Mouse (Mus musculus): ENCODE results near the gene Insrr. TPM values are rescaled to one million over a fixed set of nuclear protein-coding genes. Genes with fewer than 3 reads are reported as not detected.

The Insrr gene
- polyA plus RNA-seq (2014; fragmentation: Illumina TruSeq; extraction: RNeasy Lipid Tissue Mini Kit (QIAGEN cat#74804); ENCODE audit: low read depth, low replicate concordance) = 2.8 TPM

GRCm38 (mm10) chr3:87796736-87797334, at the start of gene Insrr:
Gene Insrr (plus strand): TSS chr3:87796951.

GRCm38 (mm10) chr3:87748431-87748830, 48.3 kb upstream of the Insrr start, which contains the start of gene Lrrc71:
Gene Lrrc71 (minus strand): TSS chr3:87748625.

GRCm38 (mm10) chr3:87794922-87795325, 1.8 kb upstream of the Insrr start, which contains the start of gene Ntrk1:
Gene Ntrk1 (minus strand): TSS chr3:87795162.

GRCm38 (mm10) chr3:87824206-87824605, 27.5 kb downstream of the Insrr start, which contains the start of gene Pear1:
Gene Pear1 (minus strand): TSS chr3:87824306.

GRCm38 (mm10) chr3:87846650-87847110, 49.9 kb downstream of the Insrr start, which contains the start of gene Sh2d2a:
Gene Sh2d2a (plus strand): TSS chr3:87846755.

Other genes with a start within 250 kb of the Insrr start
- 21.8 TPM for gene Arhgef11, start 179.4 kb upstream of the Insrr start, polyA plus RNA-seq (2014; fragmentation: Illumina TruSeq; extraction: RNeasy Lipid Tissue Mini Kit (QIAGEN cat#74804); ENCODE audit: low read depth, low replicate concordance)
- gene Lrrc71, start 48.3 kb upstream of the Insrr start, polyA plus RNA-seq (2014; fragmentation: Illumina TruSeq; extraction: RNeasy Lipid Tissue Mini Kit (QIAGEN cat#74804); ENCODE audit: low read depth, low replicate concordance) = 6.5 TPM
- gene Ntrk1, start 1.8 kb upstream of the Insrr start, polyA plus RNA-seq (2014; fragmentation: Illumina TruSeq; extraction: RNeasy Lipid Tissue Mini Kit (QIAGEN cat#74804); ENCODE audit: low read depth, low replicate concordance) = 1.3 TPM
- gene Pear1, start 27.4 kb downstream of the Insrr start, polyA plus RNA-seq (2014; fragmentation: Illumina TruSeq; extraction: RNeasy Lipid Tissue Mini Kit (QIAGEN cat#74804); ENCODE audit: low read depth, low replicate concordance) = 39.1 TPM
- 0.55 TPM for gene Sh2d2a, start 49.8 kb downstream of the Insrr start, polyA plus RNA-seq (2014; fragmentation: Illumina TruSeq; extraction: RNeasy Lipid Tissue Mini Kit (QIAGEN cat#74804); ENCODE audit: low read depth, low replicate concordance)
- gene Prcc, start 88.7 kb downstream of the Insrr start, polyA plus RNA-seq (2014; fragmentation: Illumina TruSeq; extraction: RNeasy Lipid Tissue Mini Kit (QIAGEN cat#74804); ENCODE audit: low read depth, low replicate concordance) = 24.2 TPM
- gene Hdgf, start 109.4 kb downstream of the Insrr start, polyA plus RNA-seq (2014; fragmentation: Illumina TruSeq; extraction: RNeasy Lipid Tissue Mini Kit (QIAGEN cat#74804); ENCODE audit: low read depth, low replicate concordance) = 132 TPM
- gene Mrpl24, start 122.6 kb downstream of the Insrr start, polyA plus RNA-seq (2014; fragmentation: Illumina TruSeq; extraction: RNeasy Lipid Tissue Mini Kit (QIAGEN cat#74804); ENCODE audit: low read depth, low replicate concordance) = 115 TPM
- gene Isg20l2, start 133.4 kb downstream of the Insrr start, polyA plus RNA-seq (2014; fragmentation: Illumina TruSeq; extraction: RNeasy Lipid Tissue Mini Kit (QIAGEN cat#74804); ENCODE audit: low read depth, low replicate concordance) = 15.9 TPM
- 19.1 TPM for gene Rrnad1, start 133.8 kb downstream of the Insrr start, polyA plus RNA-seq (2014; fragmentation: Illumina TruSeq; extraction: RNeasy Lipid Tissue Mini Kit (QIAGEN cat#74804); ENCODE audit: low read depth, low replicate concordance)
- gene Crabp2, start 151.7 kb downstream of the Insrr start, polyA plus RNA-seq (2014; fragmentation: Illumina TruSeq; extraction: RNeasy Lipid Tissue Mini Kit (QIAGEN cat#74804); ENCODE audit: low read depth, low replicate concordance) = 3.9 TPM
- gene Nes, start 174.1 kb downstream of the Insrr start, polyA plus RNA-seq (2014; fragmentation: Illumina TruSeq; extraction: RNeasy Lipid Tissue Mini Kit (QIAGEN cat#74804); ENCODE audit: low read depth, low replicate concordance) = 9.0 TPM
- not detected for gene Bcan, start 203.3 kb downstream of the Insrr start, polyA plus RNA-seq (2014; fragmentation: Illumina TruSeq; extraction: RNeasy Lipid Tissue Mini Kit (QIAGEN cat#74804); ENCODE audit: low read depth, low replicate concordance)
- not detected for gene Hapln2, start 230.6 kb downstream of the Insrr start, polyA plus RNA-seq (2014; fragmentation: Illumina TruSeq; extraction: RNeasy Lipid Tissue Mini Kit (QIAGEN cat#74804); ENCODE audit: low read depth, low replicate concordance)
- gene Gpatch4, start 246.2 kb downstream of the Insrr start, polyA plus RNA-seq (2014; fragmentation: Illumina TruSeq; extraction: RNeasy Lipid Tissue Mini Kit (QIAGEN cat#74804); ENCODE audit: low read depth, low replicate concordance) = 11.0 TPM